Mouse (Mus musculus): ENCODE data around the gene Aass. TPM values are rescaled to one million over a fixed set of nuclear protein-coding genes. Genes with fewer than 3 reads are reported as not detected.
"Not testable (repeated sequence)": the region's sequence is repeated elsewhere in the genome, so short reads cannot be mapped to it uniquely, and the experiment has no call there.

The Aass gene
- 2.8 TPM in 2 replicates for polyA plus RNA-seq (2015; fragmentation: Nextera tagmentation; extraction: Ambion mirVana)

- Histone ChIP-seq H3K27ac (replicated peaks) (no peak within 1 kb of the TSS), H3K9ac (no peak within 1 kb of the TSS), H3K4me1 (peaks cover 12% of the 10 kb centered on the region), H3K4me2 (replicated peaks) (peak within 1 kb of the TSS; percentile 69), H3K4me3 (replicated peaks) (peak within 1 kb of the TSS; percentile 44), H3K36me3 (no peaks in the 10 kb centered on the region), H3K9me3 (replicated peaks) (no peaks in the 10 kb centered on the region), H3K27me3 (no peaks in the 10 kb centered on the region)
- under 1% methylated on average over 20 of the region's 20 CpGs for WGBS
- peak; percentile 60 for ATAC-seq (ENCODE audit: insufficient number of reproducible peaks, low FRiP score, low TSS enrichment, low read depth)
These were observed at the start of gene Aass for GRCm38 (mm10) chr6:23132573-23133181. Gene Aass, minus strand, starts transcription at chr6:23132986.

DNA sequence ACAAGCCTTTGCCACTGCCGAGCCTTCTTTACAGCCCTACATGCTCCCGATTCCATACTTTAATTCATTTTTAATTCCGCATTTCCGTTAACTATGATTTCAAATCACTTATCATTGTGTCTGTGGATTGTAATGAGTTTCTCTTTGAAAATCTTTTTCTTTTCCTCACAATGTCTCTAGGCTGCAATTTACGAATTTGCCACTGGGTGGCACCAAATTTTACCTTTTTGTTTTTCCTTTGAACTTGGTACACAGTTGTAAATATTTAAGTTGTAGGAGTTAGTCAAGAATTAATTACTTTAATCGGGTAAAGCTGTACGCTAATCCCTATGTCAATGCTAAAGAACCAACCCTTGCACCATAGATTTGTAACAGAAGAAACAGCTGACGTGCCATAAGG, 47.3 kb upstream of the Aass start:
- Histone ChIP-seq H3K36me3 (no peaks in the 10 kb centered on the region), H3K4me2 (replicated peaks) (peak overlapping the region; percentile 22), H3K27ac (replicated peaks) (no peak overlapping the region), H3K4me1 (no peaks in the 10 kb centered on the region), H3K9ac (no peak overlapping the region), H3K9me3 (replicated peaks) (no peaks in the 10 kb centered on the region), H3K4me3 (replicated peaks) (peak overlapping the region; percentile 28), H3K27me3 (no peaks in the 10 kb centered on the region)
- 12% methylated on average over 8 of the region's 8 CpGs for WGBS
- no peak for ATAC-seq (ENCODE audit: insufficient number of reproducible peaks, low FRiP score, low TSS enrichment, low read depth)

- not testable (repeated sequence) for H3K4me2 ChIP-seq (replicated peaks); H3K4me3 ChIP-seq (replicated peaks); H3K9ac ChIP-seq; H3K36me3 ChIP-seq; H3K27ac ChIP-seq (replicated peaks); H3K9me3 ChIP-seq (replicated peaks); H3K27me3 ChIP-seq; H3K4me1 ChIP-seq; ATAC-seq (ENCODE audit: insufficient number of reproducible peaks, low FRiP score, low TSS enrichment, low read depth)
- WGBS = 49% methylated on average over 2 of the region's 2 CpGs
These were observed 31.0 kb upstream of the Aass start for GRCm38 (mm10) chr6:23163824-23164223.

GRCm38 (mm10) chr6:23156357-23156756, 23.6 kb upstream of the Aass start:
- not testable (repeated sequence) for H3K9me3 ChIP-seq (replicated peaks); H3K9ac ChIP-seq; H3K4me2 ChIP-seq (replicated peaks); H3K36me3 ChIP-seq; H3K4me3 ChIP-seq (replicated peaks); H3K27me3 ChIP-seq; ATAC-seq (ENCODE audit: insufficient number of reproducible peaks, low FRiP score, low TSS enrichment, low read depth); H3K27ac ChIP-seq (replicated peaks); H3K4me1 ChIP-seq
- 58% methylated on average over 3 of the region's 3 CpGs for WGBS

DNA sequence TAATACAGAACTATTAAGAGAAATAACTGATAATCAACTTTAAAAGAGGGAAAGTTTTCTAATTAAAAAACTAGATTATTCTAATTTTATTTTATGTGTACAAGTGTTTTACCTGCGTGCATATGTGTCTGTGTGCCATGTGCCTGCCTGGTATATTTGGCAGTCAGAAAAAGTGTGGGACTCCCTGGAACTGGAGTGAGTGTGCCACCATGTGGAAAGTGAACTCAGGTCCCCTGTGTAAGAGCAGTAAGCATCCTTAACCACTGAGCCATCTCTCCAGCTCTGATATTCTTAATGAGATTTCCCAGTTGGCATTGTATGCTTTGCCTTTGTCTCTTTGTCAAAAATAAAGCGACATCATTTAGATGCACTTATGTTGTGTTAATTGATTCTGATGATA, 20.3 kb upstream of the Aass start:
- Histone ChIP-seq H3K36me3 (no peaks in the 10 kb centered on the region), H3K9ac (no peak overlapping the region), H3K27me3 (no peaks in the 10 kb centered on the region), H3K9me3 (replicated peaks) (no peaks in the 10 kb centered on the region), H3K4me3 (replicated peaks) (no peak overlapping the region), H3K4me1 (no peaks in the 10 kb centered on the region), H3K4me2 (replicated peaks) (no peak overlapping the region), H3K27ac (replicated peaks) (no peak overlapping the region)
- 95% methylated on average over 2 of the region's 2 CpGs for WGBS
- ATAC-seq (ENCODE audit: insufficient number of reproducible peaks, low FRiP score, low TSS enrichment, low read depth) = no peak

DNA sequence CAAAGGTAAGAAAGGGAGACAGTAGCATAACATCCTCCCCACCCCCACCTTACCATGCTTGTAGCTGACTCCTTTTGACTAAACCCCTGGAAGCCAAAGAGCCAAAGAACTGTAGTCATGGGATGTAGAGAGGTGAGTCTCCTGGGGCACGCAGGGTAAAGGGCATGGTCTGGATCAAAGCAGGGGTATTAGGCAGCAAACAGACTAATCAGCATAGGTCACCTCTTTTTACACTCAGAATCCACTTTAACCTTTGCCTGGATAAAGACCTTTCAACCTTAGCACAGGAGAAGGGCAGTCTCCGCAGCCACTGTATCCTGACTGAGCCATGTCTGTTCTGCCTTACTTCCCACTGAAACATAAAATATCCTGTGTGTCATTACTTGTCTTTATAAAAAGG, 14.4 kb upstream of the Aass start:
- Histone ChIP-seq H3K4me3 (replicated peaks) (no peak overlapping the region), H3K36me3 (no peaks in the 10 kb centered on the region), H3K27me3 (no peaks in the 10 kb centered on the region), H3K9ac (no peak overlapping the region), H3K4me2 (replicated peaks) (no peak overlapping the region), H3K9me3 (replicated peaks) (no peaks in the 10 kb centered on the region), H3K27ac (replicated peaks) (no peak overlapping the region), H3K4me1 (no peaks in the 10 kb centered on the region)
- 63% methylated on average over 2 of the region's 2 CpGs for WGBS
- no peak for ATAC-seq (ENCODE audit: insufficient number of reproducible peaks, low FRiP score, low TSS enrichment, low read depth)

DNA sequence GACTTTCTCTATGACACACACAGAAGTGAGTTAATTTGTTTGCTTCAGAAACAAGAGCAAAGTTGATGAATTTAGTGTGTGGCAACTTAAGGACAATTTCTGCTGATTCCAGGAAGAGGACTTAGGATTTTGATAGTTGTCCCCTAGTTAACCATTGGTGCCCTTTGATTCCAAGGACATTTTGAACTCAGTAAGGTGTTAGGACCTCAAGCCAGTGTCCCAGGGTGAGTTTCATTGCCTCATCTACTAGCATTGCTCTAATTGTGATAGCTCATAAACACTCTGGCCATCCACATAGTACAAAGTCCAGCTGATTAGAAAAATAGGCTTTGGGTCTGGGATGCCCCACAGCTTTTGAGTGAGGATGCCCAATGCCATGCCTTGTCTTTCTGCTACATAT, 11.2 kb upstream of the Aass start:
- Histone ChIP-seq H3K36me3 (no peaks in the 10 kb centered on the region), H3K9ac (no peak overlapping the region), H3K27ac (replicated peaks) (no peak overlapping the region), H3K9me3 (replicated peaks) (no peaks in the 10 kb centered on the region), H3K27me3 (no peaks in the 10 kb centered on the region), H3K4me2 (replicated peaks) (no peak overlapping the region), H3K4me3 (replicated peaks) (no peak overlapping the region), H3K4me1 (no peaks in the 10 kb centered on the region)
- no peak for ATAC-seq (ENCODE audit: insufficient number of reproducible peaks, low FRiP score, low TSS enrichment, low read depth)

- no peak overlapping the region for H3K4me2 ChIP-seq (replicated peaks)
- 62% methylated on average over 4 of the region's 4 CpGs for WGBS
- ATAC-seq (ENCODE audit: insufficient number of reproducible peaks, low FRiP score, low TSS enrichment, low read depth) = no peak
- H3K9me3 ChIP-seq (replicated peaks) = no peaks in the 10 kb centered on the region
- no peak overlapping the region for H3K9ac ChIP-seq
- H3K4me3 ChIP-seq (replicated peaks) = no peak overlapping the region
- H3K27ac ChIP-seq (replicated peaks) = no peak overlapping the region
- no peaks in the 10 kb centered on the region for H3K36me3 ChIP-seq
- peaks cover 12% of the 10 kb centered on the region for H3K4me1 ChIP-seq
- no peaks in the 10 kb centered on the region for H3K27me3 ChIP-seq
These were observed 1.8 kb downstream of the Aass start for GRCm38 (mm10) chr6:23131015-23131414.

DNA sequence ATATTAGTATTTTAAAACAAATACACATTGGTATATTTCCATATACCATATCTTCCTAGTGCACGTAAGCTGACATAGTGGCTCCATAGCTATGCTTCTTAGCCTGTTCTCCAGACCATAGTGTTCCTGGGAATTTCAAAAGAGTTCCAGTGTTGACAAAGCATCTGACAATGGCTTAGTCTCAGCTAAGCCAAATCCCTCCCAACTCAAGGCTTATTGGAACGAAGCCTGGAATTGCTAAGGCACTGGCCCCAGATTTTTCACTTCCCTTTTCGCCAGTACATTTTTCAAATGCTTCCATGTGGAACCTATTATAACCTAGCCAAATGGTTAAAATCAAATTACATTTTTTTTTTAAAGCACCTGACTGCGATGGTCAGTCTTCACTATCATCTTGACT, 3.6 kb downstream of the Aass start:
- Histone ChIP-seq H3K27ac (replicated peaks) (no peak overlapping the region), H3K9me3 (replicated peaks) (no peaks in the 10 kb centered on the region), H3K4me1 (peaks cover 12% of the 10 kb centered on the region), H3K4me2 (replicated peaks) (no peak overlapping the region), H3K36me3 (no peaks in the 10 kb centered on the region), H3K27me3 (no peaks in the 10 kb centered on the region), H3K9ac (no peak overlapping the region), H3K4me3 (replicated peaks) (no peak overlapping the region)
- 38% methylated on average over 4 of the region's 4 CpGs for WGBS
- no peak for ATAC-seq (ENCODE audit: insufficient number of reproducible peaks, low FRiP score, low TSS enrichment, low read depth)

DNA sequence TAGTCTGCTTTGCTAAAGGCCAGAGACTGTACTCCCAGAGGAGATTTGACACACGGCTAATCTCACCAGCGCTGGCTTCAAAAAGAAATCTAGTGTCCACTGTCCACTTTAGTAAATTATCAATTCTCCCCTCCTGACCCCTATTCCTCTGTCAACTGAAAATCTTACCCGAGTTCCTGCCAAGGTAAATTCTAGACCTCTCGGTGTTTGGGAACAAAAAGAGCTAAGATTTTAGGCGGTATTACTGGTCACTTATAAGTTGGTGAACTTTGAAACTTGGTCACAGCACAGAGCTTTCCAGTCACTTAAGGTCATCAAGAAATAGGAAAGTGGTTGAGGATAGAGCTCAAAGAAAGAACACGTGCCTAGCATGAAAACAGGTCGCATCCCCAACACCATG, 6.1 kb downstream of the Aass start:
- no peak overlapping the region for H3K4me2 ChIP-seq (replicated peaks)
- WGBS = 80% methylated on average over 7 of the region's 7 CpGs
- H3K4me1 ChIP-seq = no peaks in the 10 kb centered on the region
- H3K4me3 ChIP-seq (replicated peaks) = no peak overlapping the region
- ATAC-seq (ENCODE audit: insufficient number of reproducible peaks, low FRiP score, low TSS enrichment, low read depth) = no peak
- H3K36me3 ChIP-seq = no peaks in the 10 kb centered on the region
- no peak overlapping the region for H3K27ac ChIP-seq (replicated peaks)
- H3K9me3 ChIP-seq (replicated peaks) = no peaks in the 10 kb centered on the region
- H3K27me3 ChIP-seq = no peaks in the 10 kb centered on the region
- H3K9ac ChIP-seq = no peak overlapping the region

DNA sequence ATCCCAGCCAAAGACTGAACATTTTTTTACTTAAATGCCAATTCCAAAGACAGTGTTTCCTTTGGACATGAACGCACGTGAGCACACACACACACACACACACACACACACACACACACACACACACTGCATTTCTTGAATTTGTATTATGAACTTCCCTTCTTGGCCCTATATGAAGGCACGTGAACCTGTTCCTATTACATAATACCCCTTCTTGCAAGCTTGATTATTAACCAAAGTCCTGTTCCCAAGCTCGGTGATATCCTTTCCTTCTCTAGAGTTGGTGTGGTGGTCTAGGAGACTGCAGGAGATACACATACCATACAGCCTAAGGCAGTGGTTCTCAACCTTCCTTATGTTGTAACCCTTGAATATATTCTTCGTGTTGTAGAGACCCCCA, 7.0 kb downstream of the Aass start:
- Histone ChIP-seq H3K27me3 (no peaks in the 10 kb centered on the region), H3K4me1 (no peaks in the 10 kb centered on the region), H3K4me2 (replicated peaks) (no peak overlapping the region), H3K36me3 (no peaks in the 10 kb centered on the region), H3K9me3 (replicated peaks) (no peaks in the 10 kb centered on the region), H3K27ac (replicated peaks) (no peak overlapping the region), H3K4me3 (replicated peaks) (no peak overlapping the region), H3K9ac (no peak overlapping the region)
- no peak for ATAC-seq (ENCODE audit: insufficient number of reproducible peaks, low FRiP score, low TSS enrichment, low read depth)
- 79% methylated on average over 5 of the region's 5 CpGs for WGBS

GRCm38 (mm10) chr6:23124823-23125222, 8.0 kb downstream of the Aass start:
- H3K27ac ChIP-seq (replicated peaks) = no peak overlapping the region

More at GRCm38 (mm10) chr6:23124823-23125222, 8.0 kb downstream of the Aass start:
- Histone ChIP-seq H3K4me2 (replicated peaks) (no peak overlapping the region), H3K9ac (no peak overlapping the region), H3K4me1 (no peaks in the 10 kb centered on the region), H3K9me3 (replicated peaks) (no peaks in the 10 kb centered on the region), H3K4me3 (replicated peaks) (no peak overlapping the region), H3K27me3 (no peaks in the 10 kb centered on the region), H3K36me3 (no peaks in the 10 kb centered on the region)
- no peak for ATAC-seq (ENCODE audit: insufficient number of reproducible peaks, low FRiP score, low TSS enrichment, low read depth)
- 67% methylated on average over 2 of the region's 2 CpGs for WGBS

Measured in embryonic facial prominence, embryonic 15.5 days (tissue).